Mouse (Mus musculus): ENCODE data around the gene Epha2.

DNA sequence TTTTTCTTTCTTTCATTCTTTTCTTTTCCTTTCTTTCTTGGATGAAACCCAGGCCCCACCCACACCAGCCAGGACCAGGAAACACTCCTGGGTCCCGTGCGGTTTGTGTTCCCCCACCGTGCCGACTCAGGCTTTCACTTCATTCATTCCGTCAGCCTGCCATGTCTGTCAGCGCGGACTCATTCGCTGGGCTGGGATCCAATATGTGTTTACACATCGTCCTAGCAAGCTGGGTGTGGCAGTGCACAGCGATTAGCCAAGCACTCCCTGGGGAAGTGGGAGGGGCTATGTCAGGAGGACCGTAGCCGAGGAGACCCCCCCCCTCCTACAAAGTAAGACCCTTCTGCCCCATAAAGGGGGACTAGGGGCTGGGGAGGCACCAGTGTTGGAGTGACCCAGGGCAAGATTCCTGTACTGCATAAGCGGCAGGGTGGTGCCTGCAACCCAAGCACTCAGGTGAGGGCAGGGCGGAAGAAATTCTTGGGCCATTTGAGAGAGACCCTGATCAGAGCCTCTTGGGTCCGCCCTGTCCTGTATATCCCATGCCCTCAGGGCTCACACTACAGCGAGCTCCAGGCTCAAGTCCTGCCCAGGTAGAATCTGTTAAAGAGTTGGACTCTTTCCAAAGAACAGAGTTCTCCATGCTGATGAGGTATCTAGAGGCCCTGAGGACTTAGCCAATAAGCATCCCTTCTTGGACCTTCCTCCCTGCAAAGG is 40.9 kb upstream of the Epha2 start:
- TF ChIP-seq CTCF (IDR thresholded peaks at IDR 0.05; ENCODE audit: low read depth) (no peak), EP300 (IDR thresholded peaks at IDR 0.05; ENCODE audit: low read depth) (no peak)

All from liver, embryonic 14.5 days (tissue).